Mouse (Mus musculus) MEL-GATA-1-ER (cell line): Measurements from ENCODE around the gene Gucd1.
"Not testable (repeated sequence)": the region's sequence is repeated elsewhere in the genome, so short reads cannot be mapped to it uniquely, and the experiment has no call there.

Source experiments
- DNase-seq: peaks from one replicate; pipeline ENCODE4 v3.0.0-alpha.2; 2012; ENCODE audit warnings: low read depth; ENCODE audit errors: extremely low read depth

Gucd1 gene

DNA sequence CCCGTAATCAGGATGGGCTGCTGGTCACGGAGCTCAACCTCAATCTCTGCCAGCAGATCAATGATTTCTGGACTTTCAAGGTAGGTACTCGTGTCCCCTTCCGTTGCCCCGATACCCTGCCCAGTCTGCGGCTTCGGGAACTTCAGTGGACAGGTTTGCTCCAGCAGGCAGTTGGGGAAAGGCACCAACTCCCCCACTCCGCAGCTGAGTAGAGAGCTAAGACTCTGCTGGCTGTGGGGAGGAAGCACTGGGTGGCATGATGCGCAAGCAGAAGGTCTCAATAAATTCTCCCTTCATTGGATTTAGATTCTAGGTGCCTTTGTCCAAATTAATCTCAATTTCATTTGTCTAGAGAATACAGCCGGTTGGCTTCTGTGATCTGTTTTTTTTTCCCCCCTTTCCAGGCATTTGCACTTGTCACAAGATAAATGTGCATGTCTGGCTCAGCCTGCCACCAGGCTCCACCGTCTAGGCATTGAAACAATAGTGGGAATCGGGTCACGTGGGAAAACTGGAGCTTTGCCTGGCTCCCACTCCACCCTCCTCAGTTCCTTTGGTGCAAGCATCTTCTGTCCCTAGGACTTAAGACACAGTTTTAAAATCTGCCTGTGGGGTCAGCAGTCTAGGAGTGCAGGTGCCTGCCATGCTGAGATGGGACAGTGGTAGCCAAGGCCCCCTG, 79.5 kb downstream of the Gucd1 start:
- no peak for DNase-seq

DNA sequence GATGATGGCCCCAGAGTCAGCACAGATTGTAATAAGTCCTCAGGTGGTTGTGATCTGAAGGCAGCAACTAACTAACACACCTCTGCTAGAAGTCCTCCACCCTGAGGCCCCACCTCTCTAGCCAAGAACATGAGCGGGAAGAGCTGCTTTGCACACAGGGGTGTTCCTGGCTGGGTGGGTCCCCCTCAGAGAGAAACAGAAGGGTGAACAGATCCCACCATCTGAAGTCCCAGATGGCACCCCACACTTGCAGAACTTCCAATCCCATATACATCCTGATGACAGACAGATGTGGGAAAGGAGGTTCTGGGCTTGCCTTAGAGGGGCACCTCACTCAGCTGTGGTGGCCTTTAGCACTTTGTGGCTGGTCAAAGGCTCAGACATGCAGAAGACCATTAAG, 80.5 kb downstream of the Gucd1 start:
- DNase-seq, result no peak

DNA sequence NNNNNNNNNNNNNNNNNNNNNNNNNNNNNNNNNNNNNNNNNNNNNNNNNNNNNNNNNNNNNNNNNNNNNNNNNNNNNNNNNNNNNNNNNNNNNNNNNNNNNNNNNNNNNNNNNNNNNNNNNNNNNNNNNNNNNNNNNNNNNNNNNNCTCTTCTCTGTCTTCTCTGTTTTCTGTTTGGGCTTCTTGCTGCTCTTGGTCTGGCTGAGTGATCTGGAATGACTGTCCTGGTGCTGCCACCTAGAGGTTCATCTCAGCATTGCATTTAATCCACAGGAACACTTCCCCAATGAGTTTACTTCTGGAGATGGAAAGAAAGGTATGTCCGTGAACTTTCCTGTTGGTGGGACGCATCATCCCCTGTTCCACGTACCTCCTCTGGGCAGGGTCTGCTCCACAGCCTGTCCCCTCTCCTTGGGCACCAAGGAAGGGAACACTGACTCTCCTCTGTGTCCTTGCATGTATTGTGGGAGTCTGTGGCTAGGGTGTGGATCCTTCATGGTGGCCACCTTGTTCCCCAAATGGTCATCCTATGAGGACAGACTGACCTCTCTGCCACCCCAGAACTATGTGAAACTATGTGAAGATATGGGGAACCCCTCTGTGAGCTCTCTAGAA, 81.1 kb downstream of the Gucd1 start:
- DNase-seq, result peak; percentile 60

DNA sequence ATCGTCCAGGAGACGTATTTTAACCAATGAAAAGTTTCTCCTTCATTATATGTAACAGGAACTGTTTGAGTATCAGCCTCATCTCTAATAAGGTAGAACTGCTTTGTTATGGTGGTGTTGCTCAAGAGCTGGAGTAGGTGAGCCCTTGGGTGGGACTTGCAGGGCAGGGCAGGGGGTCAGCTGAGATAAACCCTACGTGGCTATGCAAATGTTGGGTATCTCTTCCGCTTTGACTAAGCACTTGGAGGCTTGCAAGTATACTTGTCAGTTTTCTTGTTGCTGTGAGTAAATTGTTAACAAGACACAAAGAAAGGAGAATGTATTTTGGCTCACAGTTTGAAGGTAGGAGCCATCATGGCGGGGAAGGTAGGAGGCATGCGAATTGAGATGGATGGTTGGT, 87.1 kb downstream of the Gucd1 start:
- no peak for DNase-seq

DNA sequence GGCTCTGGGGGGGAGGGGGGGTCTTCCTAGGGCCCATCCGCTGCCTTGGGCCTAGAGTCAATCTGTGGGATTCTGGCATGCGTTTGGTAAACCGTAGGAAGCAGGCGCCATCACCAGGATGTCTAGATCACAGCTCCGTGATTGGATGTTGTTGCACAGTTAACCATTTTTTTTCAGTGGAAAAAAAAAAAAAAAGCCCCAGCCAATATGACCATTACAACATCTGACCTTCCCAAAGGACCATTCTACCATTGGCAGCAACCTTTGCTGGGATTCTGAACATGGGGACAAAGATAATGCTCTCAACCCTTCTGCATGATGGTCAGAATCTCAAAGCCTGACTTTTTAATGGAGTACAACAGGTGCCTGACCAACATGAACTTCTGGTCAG, 87.6 kb downstream of the Gucd1 start:
- no peak for DNase-seq

DNA sequence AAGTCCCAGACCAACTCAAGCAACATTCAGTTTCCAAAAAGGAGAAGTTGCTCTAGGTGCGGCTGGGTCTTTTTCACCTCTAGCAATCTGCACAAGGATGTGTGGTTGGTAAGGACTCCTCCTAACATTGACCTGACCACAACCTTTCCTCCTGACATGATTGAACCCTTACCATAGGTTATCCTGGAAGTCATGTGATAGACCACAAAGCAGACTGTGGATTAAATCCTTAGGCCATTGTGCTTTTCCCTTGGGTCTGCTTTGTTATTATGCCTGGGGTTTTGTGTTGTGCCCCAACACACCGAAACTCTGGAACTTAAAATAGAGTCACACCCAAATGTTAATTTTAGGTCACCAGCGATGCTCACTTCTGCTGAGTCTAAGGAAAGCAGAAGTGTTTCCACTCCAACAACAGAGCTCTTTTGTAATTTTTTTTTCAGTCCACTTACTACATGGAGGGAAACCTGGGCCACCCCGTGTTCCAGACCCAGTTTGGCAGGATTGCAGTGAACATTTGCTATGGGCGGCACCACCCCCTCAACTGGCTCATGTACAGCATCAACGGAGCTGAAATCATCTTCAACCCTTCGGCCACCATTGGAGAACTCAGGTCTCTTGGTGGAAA, 88.1 kb downstream of the Gucd1 start:
- no peak for DNase-seq

DNA sequence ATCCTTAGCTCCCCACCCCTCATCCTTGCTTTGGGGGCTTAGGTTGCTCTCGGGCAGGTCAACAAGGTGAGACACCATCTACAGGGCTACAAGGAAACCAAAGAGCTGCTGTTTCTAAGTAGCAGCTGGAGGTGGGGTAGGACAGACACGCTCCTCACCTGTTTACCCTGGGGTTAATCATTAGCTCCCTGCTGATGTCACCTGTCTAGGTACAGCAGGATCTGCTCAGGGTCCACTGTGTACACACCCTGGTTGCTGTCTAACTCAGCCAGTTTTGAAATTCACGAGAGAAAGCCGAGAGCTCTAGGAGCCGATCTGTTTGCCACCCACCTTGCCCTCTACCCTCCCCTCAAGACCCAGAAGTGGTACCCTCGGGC, 88.8 kb downstream of the Gucd1 start:
- DNase-seq, result no peak

DNA sequence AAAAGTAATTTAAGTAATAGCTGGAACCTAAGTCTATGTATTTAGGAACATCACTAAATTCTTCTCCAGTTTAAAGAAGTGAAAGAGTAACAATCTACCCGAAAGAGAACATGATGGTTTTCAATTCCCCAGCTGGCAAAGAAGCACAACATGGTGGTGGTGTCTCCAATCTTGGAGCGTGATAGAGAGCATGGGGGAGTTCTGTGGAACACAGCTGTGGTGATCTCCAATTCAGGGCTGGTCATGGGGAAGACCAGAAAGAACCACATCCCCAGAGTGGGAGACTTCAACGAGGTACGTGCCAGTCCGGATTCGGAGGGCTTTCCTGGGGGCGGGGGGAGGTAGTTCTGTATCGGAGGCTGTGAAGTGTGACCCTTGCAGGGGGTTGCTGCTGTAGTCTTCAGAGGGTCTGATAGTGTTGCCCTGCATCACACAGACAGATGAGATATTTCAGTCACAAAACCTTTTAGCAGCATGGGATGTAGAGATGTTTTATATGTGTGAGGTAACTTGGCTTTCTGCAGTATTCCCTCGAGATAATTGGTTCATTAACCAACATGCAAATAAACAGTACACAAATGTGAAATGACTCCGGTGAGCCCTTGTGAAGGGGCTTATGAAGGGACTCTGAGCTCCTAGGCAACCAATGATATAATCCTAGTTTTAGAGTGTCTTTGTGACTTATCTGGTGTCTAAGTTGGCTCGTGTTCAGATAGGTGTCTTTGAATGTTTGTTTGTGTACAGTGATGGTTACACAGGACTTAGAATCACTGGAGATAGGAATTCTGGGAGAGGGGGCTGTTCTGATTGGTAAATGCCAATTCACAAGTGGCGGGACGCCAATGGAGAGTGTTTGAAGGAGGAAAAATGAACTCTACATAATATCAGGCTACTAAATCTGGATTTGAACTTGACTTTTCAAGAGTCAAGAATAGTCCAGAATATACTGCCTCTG, 89.4 kb downstream of the Gucd1 start:
- DNase-seq, result no peak

DNA sequence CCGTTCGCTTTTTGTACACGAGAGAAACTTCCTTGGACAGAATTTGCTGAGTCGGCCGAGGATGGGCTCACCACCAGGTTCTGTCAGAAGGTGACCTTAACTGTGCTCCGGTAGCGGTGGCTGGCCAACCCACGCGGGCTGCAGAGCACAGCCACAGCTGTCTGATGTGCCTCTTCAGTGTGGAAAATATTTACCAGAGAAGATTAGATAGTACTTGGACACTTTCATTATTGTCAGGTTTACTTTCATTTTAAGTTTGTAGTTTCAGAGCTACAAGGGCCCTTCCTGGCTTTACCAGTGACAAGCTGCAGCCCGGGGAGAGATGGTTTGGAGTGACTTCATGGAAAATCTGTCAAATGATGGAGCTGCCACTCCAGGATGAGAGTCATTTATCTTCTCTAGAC, 93.3 kb downstream of the Gucd1 start:
- DNase-seq, result no peak

DNA sequence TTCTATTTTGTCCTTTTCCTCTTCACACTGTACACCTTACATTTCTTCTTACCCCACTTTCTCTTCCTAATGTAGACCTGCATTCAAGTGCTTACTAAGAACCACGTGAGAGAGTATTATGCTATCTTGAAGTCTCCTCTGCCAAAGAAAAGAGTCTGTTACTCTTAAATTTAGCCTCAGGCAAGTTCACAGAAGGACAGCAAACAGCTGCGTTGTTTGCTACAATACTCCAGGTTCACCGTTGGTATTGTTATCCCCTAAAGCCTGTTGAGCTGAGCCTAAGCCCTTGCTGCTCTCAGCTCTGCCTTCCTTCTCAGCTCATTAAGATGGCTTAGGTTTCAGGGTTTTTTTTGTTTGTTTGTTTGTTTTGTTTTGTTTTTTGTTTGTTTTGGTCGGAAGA, 99.0 kb downstream of the Gucd1 start:
- DNase-seq, result no peak

DNA sequence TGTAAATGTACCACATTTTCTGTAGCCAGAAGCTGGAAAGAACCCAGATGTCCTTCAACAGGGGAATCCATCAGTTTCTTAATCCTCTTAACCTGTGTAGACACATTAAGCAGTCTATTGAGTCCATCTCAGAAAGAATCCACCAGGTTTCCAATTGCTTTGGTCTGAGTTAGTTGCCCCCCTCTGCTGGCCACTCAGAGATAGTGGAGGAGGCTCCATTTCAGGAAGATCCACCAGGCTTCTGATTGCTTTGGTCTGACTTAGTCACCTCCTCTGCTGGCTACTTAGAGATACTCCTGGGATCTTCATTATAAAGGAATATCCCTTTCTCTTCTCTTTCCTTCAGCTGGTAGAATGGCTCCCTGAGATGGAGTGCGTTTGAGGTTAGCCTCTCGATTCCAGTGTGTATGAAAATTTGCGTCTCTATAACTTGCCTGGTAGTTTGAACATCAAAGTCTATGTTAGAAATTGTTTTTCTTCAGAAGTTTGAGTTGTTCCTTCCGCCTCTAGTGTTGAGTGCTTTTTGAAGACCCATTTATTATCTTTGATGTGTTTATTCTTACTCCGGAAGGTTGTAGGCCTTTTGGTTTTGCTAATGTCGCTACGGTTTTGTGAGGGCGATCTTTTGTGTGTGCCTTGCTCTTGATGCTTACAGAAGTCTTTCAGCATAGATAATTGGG, 100.3 kb downstream of the Gucd1 start:
- DNase-seq, result no peak

DNA sequence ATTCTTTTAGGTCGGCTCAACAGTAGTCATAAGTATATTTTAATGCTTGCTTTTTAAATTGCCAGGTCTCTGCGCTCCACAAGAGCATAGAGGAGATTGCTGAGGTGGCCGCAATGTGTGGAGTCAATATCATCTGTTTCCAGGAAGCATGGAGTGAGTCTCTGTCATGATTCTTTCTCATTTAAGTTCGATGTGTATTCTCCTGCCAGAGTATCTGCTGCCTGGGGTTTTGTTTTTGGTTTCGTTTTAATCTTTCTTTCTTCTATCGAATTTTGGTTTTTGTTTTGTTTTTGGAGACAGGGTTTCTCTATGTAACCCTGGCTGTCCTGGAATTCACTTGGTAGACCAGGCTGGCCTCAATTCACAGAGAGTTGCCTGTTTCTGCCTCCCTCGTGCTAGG, 102.8 kb downstream of the Gucd1 start:
- no peak for DNase-seq

DNA sequence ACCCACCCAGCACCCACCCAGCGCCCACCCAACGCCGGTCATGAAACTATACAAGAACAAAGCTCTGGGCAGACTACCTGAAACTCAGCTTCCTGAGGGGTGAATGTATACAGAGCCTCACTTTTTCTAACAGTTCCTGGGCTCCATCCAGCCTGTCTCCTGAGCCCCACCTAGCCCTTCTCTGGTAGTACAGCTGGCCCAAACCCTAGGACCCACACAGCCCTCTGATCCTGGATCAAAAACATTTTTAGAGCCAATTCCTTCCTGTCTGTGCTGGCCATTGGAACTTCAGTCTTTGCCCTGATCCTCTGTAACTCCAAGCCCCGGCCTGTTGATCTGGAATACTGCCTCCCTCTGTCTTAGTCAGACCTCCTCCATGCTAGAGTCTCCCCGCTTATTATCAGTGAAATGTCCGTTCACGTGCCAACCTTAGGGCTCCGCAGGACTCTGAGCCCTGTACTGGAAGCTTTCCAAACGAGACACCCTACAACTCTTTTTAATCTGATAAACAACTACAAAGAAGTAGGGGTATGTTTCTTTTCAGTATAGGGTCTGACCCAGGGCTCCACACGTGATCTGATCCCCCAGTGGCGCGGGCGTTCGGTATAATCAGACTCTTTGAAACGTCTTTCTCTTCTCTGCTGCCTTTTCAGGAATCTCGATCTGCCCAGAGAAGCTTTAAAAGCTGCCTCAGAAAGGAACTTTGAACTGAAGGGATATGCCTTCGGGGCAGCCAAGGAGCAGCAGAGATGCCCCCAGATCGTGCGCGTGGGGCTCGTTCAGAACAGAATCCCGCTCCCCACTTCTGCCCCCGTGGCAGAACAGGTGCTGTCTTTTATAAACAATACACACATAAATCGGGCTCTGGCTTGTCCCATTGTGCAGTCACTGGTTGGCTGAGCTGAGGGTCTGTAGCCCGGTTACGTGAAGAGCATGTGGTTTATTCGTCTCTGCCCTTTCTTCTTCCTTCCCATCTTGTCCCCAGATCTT, 105.4 kb downstream of the Gucd1 start:
- DNase-seq, result no peak

DNA sequence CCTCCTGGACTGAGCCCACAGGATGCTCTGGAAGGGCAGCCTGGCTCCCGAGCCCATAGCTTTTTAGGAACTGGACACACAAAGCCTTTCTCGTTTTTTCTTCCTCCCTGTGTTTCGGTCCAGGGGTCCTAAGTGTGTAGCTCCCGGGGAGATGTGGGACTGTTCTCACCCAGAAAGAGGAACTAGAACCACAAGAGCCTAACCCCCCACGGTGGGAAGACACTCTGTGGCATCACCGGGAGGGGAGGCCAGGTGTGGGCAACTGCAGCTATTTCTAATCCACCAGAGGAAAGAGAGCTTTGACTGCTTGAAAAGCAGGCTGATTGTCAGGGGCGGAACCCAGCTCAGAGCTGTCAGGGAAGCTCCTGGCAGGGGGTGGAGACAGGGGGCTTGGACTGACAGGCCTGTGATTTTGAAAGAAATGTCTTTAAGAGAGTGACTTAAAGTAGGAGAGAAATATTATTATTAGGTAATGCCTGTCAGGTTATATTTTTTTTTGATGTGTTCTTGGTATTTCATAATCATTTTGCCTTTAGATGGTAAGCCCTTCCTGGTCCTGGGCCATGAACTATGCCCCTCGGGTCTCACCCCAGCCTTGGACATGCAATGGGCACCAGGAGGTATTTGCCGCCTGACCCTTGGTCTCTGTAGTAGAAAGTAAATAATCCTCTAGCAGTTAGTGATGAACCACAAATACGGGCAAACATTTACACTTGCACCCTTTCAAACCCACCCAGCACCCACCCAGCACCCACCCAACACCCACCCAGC, 106.2 kb downstream of the Gucd1 start:
- not testable (repeated sequence) for DNase-seq

DNA sequence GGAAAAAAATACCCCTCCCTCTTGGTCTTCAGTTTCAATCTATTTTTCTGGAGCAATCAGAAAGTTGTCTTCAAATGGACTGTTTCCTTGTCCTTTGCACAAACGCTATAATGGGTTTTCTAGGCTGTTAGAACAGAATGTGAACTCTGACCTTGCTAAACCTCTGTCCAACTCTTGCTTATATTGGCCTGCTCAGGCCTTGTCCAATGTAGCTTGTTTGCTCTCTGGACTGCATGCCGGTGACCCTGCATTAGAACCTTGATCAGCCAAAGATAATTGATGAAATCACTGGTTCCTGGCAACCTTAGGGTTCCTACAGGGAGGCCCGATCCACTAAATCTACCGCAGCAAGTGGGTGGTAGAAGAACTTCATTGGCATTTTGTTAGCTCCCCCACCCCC, 110.0 kb downstream of the Gucd1 start:
- DNase-seq, result no peak

DNA sequence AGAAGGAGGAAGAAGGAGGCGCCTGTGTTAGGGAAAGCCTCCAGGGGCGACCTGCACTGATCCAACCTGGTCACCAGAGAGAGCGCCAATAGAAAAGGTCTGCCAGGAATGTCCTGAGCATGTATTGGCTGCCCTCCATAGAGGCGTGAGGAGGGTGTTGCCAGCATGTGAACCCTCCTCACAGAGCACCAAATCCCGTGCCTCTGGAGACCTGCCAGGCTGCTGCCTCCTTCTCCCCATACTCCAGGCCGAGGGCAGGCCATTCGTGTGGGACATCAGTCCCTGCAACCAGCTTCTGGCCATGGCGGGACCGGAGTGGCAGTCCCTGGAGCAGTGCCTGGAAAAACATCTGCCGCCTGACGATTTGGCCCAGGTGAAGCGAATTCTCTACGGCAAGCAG, 111.0 kb downstream of the Gucd1 start:
- DNase-seq, result no peak

DNA sequence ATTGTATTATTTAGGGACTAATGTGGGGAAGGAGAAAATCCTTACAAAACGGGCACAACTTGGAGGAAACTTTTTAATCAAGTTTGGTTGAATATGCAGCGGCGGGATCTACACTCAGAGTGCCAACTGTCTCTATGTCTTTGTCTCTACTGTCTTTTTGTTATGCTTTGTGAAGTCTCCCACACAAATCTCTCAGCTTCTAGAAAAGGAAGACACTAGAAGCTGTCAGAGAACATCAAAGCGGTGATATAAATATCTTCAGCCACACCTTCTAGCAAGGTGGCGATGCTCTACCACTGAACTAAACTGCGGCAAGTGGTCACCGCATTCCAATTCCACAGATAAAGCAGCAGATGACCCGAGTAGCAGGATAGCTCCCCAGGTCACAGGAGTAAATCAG, 111.9 kb downstream of the Gucd1 start:
- no peak for DNase-seq

DNA sequence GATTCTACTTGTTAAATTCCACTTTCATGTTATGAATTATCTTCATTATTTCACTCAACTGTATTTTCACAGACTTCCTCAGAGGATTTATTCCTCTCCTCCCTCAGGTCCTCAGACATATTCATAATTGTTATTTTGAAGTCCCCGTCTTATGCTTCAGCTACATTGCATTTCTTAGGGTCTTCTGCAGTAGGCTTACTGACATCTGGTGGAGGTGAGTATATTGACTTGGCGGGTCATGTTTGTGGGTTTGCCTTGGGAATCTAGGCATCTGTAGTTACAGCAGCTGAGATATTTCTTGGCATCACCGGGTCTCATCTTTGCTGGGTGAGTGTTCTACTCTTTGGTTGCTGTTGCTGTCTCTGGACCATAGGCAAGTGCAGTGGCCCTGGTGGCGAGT, 116.8 kb downstream of the Gucd1 start, which contains the start of gene Upb1:
Gene Upb1 (plus strand): TSS at position 158 of the 400 bp plus-strand sequence.
- DNase-seq, result no peak

DNA sequence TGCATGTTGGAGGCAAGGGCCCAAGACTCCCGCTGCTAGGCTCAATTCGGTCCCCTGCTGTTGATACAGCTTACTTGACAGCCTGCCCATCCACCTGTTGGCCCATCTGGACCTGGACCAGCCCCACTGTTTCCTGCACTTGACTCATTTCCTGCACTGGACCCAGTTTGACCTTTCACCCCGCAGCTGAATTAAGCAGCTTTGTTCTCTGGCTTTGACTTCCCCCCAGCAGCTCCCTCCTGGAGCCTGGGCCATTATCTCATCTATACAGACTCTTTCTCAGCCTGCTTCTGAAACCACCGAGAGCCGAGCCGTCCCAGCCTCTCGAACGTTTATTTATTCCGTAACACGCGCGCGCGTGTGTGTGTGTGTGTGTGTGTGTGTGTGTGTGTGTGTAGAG, 120.8 kb downstream of the Gucd1 start:
- peak; percentile 71 for DNase-seq
